Mouse (Mus musculus) C3H10T1/2 (cell line): ENCODE measurements around the gene AU015836. TPM values are rescaled to one million over a fixed set of nuclear protein-coding genes. Genes with fewer than 3 reads are reported as not detected.

Experiments
- polyA plus RNA-seq, 2 experiments: library from polyadenylated mRNA; unstranded; fragments of >200 nt; fragmentation: generic; extraction: Trizol; gene quantifications; one replicate each; pipeline ENCODE4 v1.2.1; 2012; ENCODE audit warnings: missing spikeins in 2 of 2

AU015836 gene
- under 1 TPM in 1 of 2 experiments, not detected in 1; 0.04 TPM for polyA plus RNA-seq

GRCm38 (mm10) chrX:93968444-93968843 is at the start of gene AU015836:
TSS of gene AU015836 (plus strand) at chrX:93968659.

Other genes with a start within 250 kb of the AU015836 start
- gene Pdk3, start 136.5 kb upstream of the AU015836 start, polyA plus RNA-seq, result 10 to 100 TPM; 21.1 to 24.6 TPM
- 1 to 10 TPM in 1 of 2 experiments, under 1 TPM in 1; 0.96 to 3.5 TPM for gene Zfx, start 155.0 kb downstream of the AU015836 start, polyA plus RNA-seq
- gene Eif2s3x, start 244.2 kb downstream of the AU015836 start, polyA plus RNA-seq, result 10 to 100 TPM in 1 of 2 experiments, 1 to 10 TPM in 1; 5.0 to 48.8 TPM